Mouse (Mus musculus) small intestine, adult 2 months (tissue): ENCODE results near the gene Tespa1. TPM values are rescaled to one million over a fixed set of nuclear protein-coding genes. Genes with fewer than 3 reads are reported as not detected.

Experiments used
- H3K27ac ChIP-seq: fragments of 200-500 bp; 2 replicates; pipeline ENCODE4 v1.5.1; 2012; ENCODE audit warnings: low read depth, low read length, control low read depth, inconsistent platforms; ENCODE audit not compliant: insufficient read depth
- H3K27me3 ChIP-seq: fragments of 200-500 bp; 2 replicates; pipeline ENCODE4 v1.6.1; 2012; ENCODE audit warnings: mild to moderate bottlenecking, moderate library complexity, low read length, inconsistent platforms; ENCODE audit not compliant: control insufficient read depth, insufficient read depth
- H3K36me3 ChIP-seq: fragments of 200-500 bp; 2 replicates; pipeline ENCODE4 v1.6.1; 2012; ENCODE audit warnings: mild to moderate bottlenecking, low read length, control low read depth, inconsistent platforms; ENCODE audit not compliant: control insufficient read depth, insufficient read depth
- H3K4me1 ChIP-seq: fragments of 200-500 bp; 2 replicates; pipeline ENCODE4 v1.6.1; 2012; ENCODE audit warnings: low read length, inconsistent platforms, mixed read lengths; ENCODE audit not compliant: control insufficient read depth, insufficient read depth, insufficient read length
- H3K4me3 ChIP-seq: fragments of 200-500 bp; 2 replicates; pipeline ENCODE4 v1.5.1; 2012; ENCODE audit warnings: low read depth, mild to moderate bottlenecking, control low read depth, inconsistent platforms, low read length, moderate library complexity
- CTCF ChIP-seq: fragments of 200-500 bp; IDR thresholded peaks from 2 replicates; pipeline ENCODE4 v1.5.1; 2012; ENCODE audit warnings: low read depth, mild to moderate bottlenecking, control low read depth, inconsistent platforms, low read length, moderate library complexity, mixed read lengths; ENCODE audit not compliant: insufficient replicate concordance, insufficient read length; ENCODE audit errors: extremely low read depth
- POLR2A ChIP-seq: fragments of 200-500 bp; IDR thresholded peaks from 2 replicates; pipeline ENCODE4 v1.6.1; 2012; ENCODE audit warnings: low read depth, mild to moderate bottlenecking, control low read depth, inconsistent platforms, low read length, moderate library complexity
- WGBS: fragments of 180-500 bp; shearing (Covaris S2); methylation state at CpG from one replicate; pipeline ENCODE4 v1.1.7; 2018; 5-methylcytosine and 5-hydroxymethylcytosine counted together
- polyA plus RNA-seq: library from polyadenylated mRNA; depleted of rRNA; stranded (reverse); fragments of >200 nt; gene quantifications from 2 replicates; pipeline ENCODE4 v1.2.3, GENCODE M21; 2012; rRNA removed

The Tespa1 gene
- polyA plus RNA-seq: 0.11 and 0.25 TPM in 2 replicates

DNA sequence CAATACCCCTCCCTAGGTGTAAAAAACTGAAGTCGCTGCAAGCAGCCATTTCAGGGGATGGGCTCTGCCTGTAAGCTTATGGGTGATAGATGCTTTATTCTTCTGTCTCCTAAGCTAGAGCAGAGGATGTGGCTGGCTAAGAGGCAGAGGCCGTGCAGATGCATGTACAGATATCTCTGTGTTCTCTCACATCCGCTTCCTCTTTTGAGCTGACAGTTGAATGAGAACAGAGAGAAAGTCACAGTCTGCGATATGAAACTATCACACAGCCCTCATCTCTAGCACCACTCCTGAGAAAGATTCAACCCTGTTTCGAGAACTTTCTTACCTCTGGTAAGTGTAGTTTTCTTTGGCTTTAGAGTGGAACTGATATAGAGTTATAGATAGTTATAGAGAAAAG, at the start of gene Tespa1:
Tespa1 (plus strand) TSS at position 234 of the 400 bp plus-strand sequence.
- Histone ChIP-seq H3K36me3 (no peaks in the 10 kb centered on the region), H3K27me3 (no peaks in the 10 kb centered on the region), H3K4me3 (no peak within 1 kb of the TSS), H3K4me1 (no peaks in the 10 kb centered on the region), H3K27ac (no peak within 1 kb of the TSS; the same call in 1 of the 2 replicates)
- TF ChIP-seq CTCF (no peak), POLR2A (no peak)
- WGBS: 61% methylated on average over 5 of the region's 5 CpGs

GRCm38 (mm10) chr10:130275759-130276158, 46.9 kb upstream of the Tespa1 start:
- WGBS: 68% methylated on average over 2 of the region's 2 CpGs
- no peak overlapping the region for H3K4me3 ChIP-seq
- no peak for TF ChIP-seq POLR2A
- TF ChIP-seq CTCF: no peak
- H3K36me3 ChIP-seq: no peaks in the 10 kb centered on the region
- H3K27ac ChIP-seq: no peak overlapping the region
- no peaks in the 10 kb centered on the region for H3K27me3 ChIP-seq
- H3K4me1 ChIP-seq: no peaks in the 10 kb centered on the region

DNA sequence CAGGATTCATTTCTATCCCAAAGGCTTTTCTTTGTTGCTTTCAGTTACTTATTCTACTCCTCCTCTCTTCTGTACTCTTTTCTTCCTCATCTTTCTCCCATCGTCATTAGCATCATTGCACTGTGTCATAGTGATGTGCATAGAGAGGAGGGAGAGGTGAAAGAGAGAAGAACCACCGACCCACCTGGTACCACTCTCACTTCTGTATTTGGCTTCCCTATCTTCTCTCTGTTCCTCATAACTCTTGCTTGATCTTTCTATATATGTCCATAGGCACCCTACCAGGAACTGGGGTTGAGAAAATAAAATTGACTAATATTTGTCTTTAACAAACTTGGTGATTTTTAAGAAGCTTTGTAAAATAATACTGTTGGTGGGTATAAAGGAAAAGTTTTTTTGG, 46.2 kb upstream of the Tespa1 start:
- no peaks in the 10 kb centered on the region for H3K36me3 ChIP-seq
- no peak for TF ChIP-seq CTCF
- no peaks in the 10 kb centered on the region for H3K4me1 ChIP-seq
- 66% methylated on average over 2 of the region's 2 CpGs for WGBS
- H3K27ac ChIP-seq: no peak overlapping the region
- H3K27me3 ChIP-seq: no peaks in the 10 kb centered on the region
- no peak overlapping the region for H3K4me3 ChIP-seq

GRCm38 (mm10) chr10:130280066-130280465, 42.6 kb upstream of the Tespa1 start, which contains the start of gene Neurod4:
Gene Neurod4 (minus strand): TSS chr10:130280240.
- Histone ChIP-seq H3K4me3 (no peak within 1 kb of the TSS), H3K4me1 (no peaks in the 10 kb centered on the region), H3K27ac (no peak within 1 kb of the TSS), H3K27me3 (no peaks in the 10 kb centered on the region), H3K36me3 (no peaks in the 10 kb centered on the region)
- TF ChIP-seq POLR2A (no peak), CTCF (no peak)
- 3% methylated on average over 7 of the region's 7 CpGs for WGBS

DNA sequence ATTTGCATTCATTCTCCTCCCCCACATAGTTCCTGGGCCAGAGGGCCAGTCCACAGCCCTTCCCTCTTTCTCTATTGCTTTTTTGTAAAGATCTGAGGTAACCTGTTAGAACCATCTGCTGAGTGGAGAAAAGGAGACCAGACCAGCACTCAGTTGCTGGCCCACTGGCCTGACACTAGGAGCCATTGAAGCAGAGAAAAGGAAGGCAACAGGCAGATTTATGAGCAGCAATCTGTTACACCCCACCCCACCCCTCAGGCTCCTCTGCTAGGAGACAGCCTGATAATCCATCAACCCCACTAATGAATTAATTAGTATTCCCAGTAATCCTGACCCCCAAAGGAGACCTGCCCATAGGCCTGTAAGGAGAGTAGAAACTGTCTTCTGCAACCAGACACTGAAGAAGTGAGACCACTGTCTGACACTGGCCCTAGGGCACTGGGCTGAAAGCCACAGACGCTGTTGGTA, 40.7 kb upstream of the Tespa1 start:
- no peak overlapping the region for H3K4me3 ChIP-seq
- TF ChIP-seq POLR2A: no peak
- TF ChIP-seq CTCF: no peak
- no peak overlapping the region for H3K27ac ChIP-seq
- no peaks in the 10 kb centered on the region for H3K27me3 ChIP-seq
- no peaks in the 10 kb centered on the region for H3K36me3 ChIP-seq
- no peaks in the 10 kb centered on the region for H3K4me1 ChIP-seq
- WGBS: 33% methylated on average over 1 of the region's 1 CpGs

GRCm38 (mm10) chr10:130287201-130287600, 35.5 kb upstream of the Tespa1 start:
- no peaks in the 10 kb centered on the region for H3K4me1 ChIP-seq
- TF ChIP-seq POLR2A (no peak), CTCF (no peak)
- WGBS: 70% methylated on average over 1 of the region's 1 CpGs
- no peak overlapping the region for H3K4me3 ChIP-seq
- no peak overlapping the region for H3K27ac ChIP-seq
- H3K27me3 ChIP-seq: no peaks in the 10 kb centered on the region
- no peaks in the 10 kb centered on the region for H3K36me3 ChIP-seq

- Histone ChIP-seq H3K36me3 (no peaks in the 10 kb centered on the region), H3K27me3 (no peaks in the 10 kb centered on the region), H3K4me3 (no peak overlapping the region), H3K4me1 (no peaks in the 10 kb centered on the region), H3K27ac (no peak overlapping the region)
- TF ChIP-seq CTCF (no peak), POLR2A (no peak)
- 39% methylated on average over 3 of the region's 3 CpGs for WGBS
These were observed 34.7 kb upstream of the Tespa1 start for GRCm38 (mm10) chr10:130288007-130288406.
